Mouse (Mus musculus): ENCODE results near the gene Ybx2.
A peak's percentile ranks its signal among the peaks of the same experiment; 100 is the strongest.
"Not testable (repeated sequence)": the region's sequence is repeated elsewhere in the genome, so short reads cannot be mapped to it uniquely, and the experiment has no call there.

Ybx2 gene

GRCm38 (mm10) chr11:69934681-69935080 is 915 bp upstream of the Ybx2 start:
- no peak for ATAC-seq (ENCODE audit: low TSS enrichment)

GRCm38 (mm10) chr11:69936156-69936555 is 560 bp downstream of the Ybx2 start:
- ATAC-seq (ENCODE audit: low TSS enrichment): no peak

- ATAC-seq (ENCODE audit: low TSS enrichment): no peak
These were observed 1.2 kb downstream of the Ybx2 start for GRCm38 (mm10) chr11:69936714-69937347.

GRCm38 (mm10) chr11:69937385-69937784 is 1.8 kb downstream of the Ybx2 start:
- no peak for ATAC-seq (ENCODE audit: low TSS enrichment)

- ATAC-seq (ENCODE audit: low TSS enrichment): no peak
These were observed 2.2 kb downstream of the Ybx2 start for GRCm38 (mm10) chr11:69937834-69938233.

- no peak for ATAC-seq (ENCODE audit: low TSS enrichment)
These were observed 2.9 kb downstream of the Ybx2 start for GRCm38 (mm10) chr11:69938401-69938979.

- no peak for ATAC-seq (ENCODE audit: low TSS enrichment)
These were observed 3.6 kb downstream of the Ybx2 start for GRCm38 (mm10) chr11:69939181-69939580.

GRCm38 (mm10) chr11:69939731-69940130 is 4.1 kb downstream of the Ybx2 start:
- no peak for ATAC-seq (ENCODE audit: low TSS enrichment)

- ATAC-seq (ENCODE audit: low TSS enrichment): no peak
These were observed 5.4 kb downstream of the Ybx2 start for GRCm38 (mm10) chr11:69940962-69941361.

GRCm38 (mm10) chr11:69945216-69945615 is 9.6 kb downstream of the Ybx2 start:
- ATAC-seq (ENCODE audit: low TSS enrichment): no peak

- ATAC-seq (ENCODE audit: low TSS enrichment): no peak
These were observed 10.6 kb downstream of the Ybx2 start for GRCm38 (mm10) chr11:69945997-69946891.

- ATAC-seq (ENCODE audit: low TSS enrichment): no peak
These were observed 11.9 kb downstream of the Ybx2 start for GRCm38 (mm10) chr11:69947337-69948065.

- no peak for ATAC-seq (ENCODE audit: low TSS enrichment)
These were observed 12.6 kb downstream of the Ybx2 start, which contains the start of gene Slc2a4 for GRCm38 (mm10) chr11:69948066-69948762. Slc2a4 (minus strand) TSS chr11:69948188.

GRCm38 (mm10) chr11:69948763-69949150 is 13.2 kb downstream of the Ybx2 start:
- ATAC-seq (ENCODE audit: low TSS enrichment): peak; percentile 52; the same call in 1 of the 2 replicates

GRCm38 (mm10) chr11:69950807-69951459 is 15.3 kb downstream of the Ybx2 start:
- ATAC-seq (ENCODE audit: low TSS enrichment): peak; percentile 55; the same call in 1 of the 2 replicates

GRCm38 (mm10) chr11:69952274-69952673 is 16.7 kb downstream of the Ybx2 start:
- no peak for ATAC-seq (ENCODE audit: low TSS enrichment)

- no peak for ATAC-seq (ENCODE audit: low TSS enrichment)
These were observed 17.8 kb downstream of the Ybx2 start for GRCm38 (mm10) chr11:69953267-69953915.

- not testable (repeated sequence) for ATAC-seq (ENCODE audit: low TSS enrichment)
These were observed 20.0 kb downstream of the Ybx2 start for GRCm38 (mm10) chr11:69955618-69956017.

GRCm38 (mm10) chr11:69956218-69956617 is 20.6 kb downstream of the Ybx2 start:
- no peak for ATAC-seq (ENCODE audit: low TSS enrichment)

- no peak for ATAC-seq (ENCODE audit: low TSS enrichment)
These were observed 25.0 kb downstream of the Ybx2 start for GRCm38 (mm10) chr11:69960616-69961015.

Measured in frontal cortex, adult (tissue).